Mouse (Mus musculus) fibroblast of lung, adult 2 months (primary cell): Measurements from ENCODE around the gene Mrps26.
"Not testable (repeated sequence)": the region's sequence is repeated elsewhere in the genome, so short reads cannot be mapped to it uniquely, and the experiment has no call there.

Source experiments
- DNase-seq: peaks from one replicate; pipeline ENCODE4 v3.0.0-alpha.2; 2011; ENCODE audit warnings: low read depth

The Mrps26 gene

DNA sequence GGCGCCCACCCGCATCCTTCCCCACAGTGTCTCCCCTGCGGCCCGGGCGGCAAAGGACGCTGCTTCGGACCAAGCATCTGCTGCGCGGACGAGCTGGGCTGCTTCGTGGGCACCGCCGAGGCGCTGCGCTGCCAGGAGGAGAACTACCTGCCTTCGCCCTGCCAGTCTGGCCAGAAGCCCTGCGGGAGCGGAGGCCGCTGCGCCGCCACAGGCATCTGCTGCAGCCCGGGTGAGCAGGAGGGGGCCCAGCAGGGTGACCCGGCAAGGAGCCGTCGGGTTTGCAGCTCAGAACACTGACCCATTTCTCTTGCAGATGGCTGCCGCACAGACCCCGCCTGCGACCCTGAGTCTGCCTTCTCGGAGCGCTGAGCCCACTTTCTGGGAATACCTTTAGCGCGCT lies 13.0 kb downstream of the Mrps26 start:
- not testable (repeated sequence) for DNase-seq

DNA sequence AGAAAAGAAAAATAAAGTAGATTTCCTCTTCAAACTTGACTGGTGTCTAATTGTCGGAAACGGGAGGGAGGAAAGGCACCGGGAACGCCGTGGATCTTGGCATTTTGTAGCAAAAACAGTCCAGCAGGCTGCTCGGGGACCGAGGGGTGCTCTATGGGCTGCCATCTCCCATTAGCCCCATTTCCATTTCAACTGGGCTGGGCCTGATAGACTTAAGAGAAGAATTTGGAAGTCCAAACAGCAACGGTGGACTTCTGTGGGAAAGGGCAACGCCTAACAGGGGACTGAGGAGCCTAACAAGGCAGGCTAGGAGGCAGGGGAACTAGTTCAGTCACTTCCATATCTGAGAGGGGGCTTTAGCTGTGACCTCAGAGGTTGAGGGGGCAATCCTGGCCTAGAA lies 13.5 kb downstream of the Mrps26 start:
- no peak for DNase-seq

DNA sequence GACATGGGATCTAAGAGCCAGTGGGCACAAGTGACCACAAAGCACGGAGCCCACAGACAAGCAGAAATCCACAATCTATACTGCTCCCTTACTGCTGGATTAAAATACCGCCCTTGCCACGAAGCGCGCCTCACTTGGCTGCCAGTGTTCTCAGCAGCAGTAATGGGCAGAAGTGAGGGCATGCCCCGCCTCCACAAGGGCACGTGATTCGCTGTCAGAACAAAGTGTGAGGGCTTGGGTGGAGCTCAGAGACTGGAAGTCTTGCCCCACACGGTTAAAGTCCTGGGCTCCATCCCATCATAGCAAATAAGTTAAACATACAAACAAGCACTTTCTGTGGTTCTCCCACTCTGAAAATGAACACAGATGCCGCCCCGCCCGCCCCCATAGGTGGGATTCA lies 14.1 kb downstream of the Mrps26 start:
- DNase-seq: peak; percentile 42

DNA sequence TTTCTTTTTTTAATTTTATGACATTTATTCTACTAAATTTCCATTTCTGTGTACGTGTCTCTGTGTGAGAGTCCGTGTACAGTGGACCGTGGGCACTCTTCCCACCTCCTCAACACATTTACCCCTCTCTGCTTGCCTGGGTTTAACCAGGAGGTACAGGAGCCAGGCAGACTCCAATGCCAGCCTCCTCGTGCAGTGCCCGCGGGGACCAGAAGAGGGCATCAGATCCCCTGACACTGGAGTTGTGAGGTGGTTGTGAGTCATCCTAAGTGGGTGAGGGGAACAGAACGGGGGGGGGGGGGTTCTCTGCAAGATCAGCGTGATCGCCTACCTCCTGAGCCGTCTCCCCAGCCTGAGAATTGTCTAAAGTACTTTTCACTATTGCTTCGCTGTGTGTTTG lies 14.6 kb downstream of the Mrps26 start:
- DNase-seq: peak; percentile 58

DNA sequence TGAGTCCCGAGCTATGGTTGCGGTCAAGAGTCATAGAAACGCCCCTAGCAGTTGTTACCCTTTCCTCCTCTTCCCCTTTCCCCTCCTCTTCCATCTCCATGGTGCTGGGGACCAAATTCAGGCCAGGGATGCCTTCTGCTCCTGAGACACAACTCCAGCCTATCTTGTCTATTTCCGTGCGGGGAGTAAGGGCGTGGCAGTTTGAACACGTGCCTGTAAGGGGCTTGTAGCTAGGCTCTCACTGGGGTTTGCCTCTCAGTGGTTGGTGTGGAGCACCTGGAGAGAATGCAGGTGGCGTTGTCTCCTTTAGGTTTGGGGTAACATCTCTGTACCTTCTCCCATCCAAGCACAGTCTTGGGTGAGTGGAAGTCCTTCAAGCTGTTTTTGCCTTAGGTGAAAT lies 16.2 kb downstream of the Mrps26 start:
- DNase-seq: no peak

DNA sequence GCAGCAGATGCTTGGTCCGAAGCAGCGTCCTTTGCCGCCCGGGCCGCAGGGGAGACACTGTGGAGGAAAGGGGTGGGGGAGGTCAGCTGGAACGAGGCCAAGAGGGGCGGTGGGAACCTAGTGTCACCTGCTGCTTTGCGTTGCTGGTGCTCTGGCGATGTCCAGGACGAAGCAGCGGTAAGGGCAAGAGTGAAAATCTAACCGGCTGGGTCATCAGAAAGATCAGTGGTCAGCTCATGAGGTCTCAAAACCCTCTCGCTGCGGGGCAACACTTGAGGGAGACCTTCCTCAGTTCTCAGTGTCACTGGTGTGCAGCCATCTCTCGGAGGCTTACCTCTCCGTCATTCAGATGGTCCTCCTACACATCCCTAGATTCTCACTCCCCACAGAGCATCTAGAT lies 17.7 kb downstream of the Mrps26 start:
- no peak for DNase-seq

DNA sequence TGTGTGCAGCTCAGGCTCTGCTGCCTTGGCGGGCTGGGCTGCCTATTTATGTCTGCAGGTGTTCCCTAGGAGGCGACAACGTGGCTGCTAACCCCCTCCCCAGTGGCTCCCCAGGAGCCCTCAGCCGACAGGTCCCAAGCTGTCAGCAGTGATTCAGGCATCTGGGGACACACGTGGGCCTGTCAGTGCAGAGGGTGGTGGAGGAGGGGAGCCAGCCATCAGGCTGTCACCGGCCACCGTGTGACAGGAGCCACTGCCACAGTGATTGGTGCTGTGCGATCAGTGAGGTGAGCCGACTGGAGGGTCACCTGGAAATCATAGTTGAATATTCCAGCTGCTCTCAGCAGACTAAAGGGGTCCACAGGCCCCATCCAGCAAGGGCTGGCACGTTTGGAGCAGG lies 19.0 kb downstream of the Mrps26 start, which contains the start of gene Avp:
Avp (minus strand) TSS at position 3 of the 400 bp plus-strand sequence.
- DNase-seq: no peak

DNA sequence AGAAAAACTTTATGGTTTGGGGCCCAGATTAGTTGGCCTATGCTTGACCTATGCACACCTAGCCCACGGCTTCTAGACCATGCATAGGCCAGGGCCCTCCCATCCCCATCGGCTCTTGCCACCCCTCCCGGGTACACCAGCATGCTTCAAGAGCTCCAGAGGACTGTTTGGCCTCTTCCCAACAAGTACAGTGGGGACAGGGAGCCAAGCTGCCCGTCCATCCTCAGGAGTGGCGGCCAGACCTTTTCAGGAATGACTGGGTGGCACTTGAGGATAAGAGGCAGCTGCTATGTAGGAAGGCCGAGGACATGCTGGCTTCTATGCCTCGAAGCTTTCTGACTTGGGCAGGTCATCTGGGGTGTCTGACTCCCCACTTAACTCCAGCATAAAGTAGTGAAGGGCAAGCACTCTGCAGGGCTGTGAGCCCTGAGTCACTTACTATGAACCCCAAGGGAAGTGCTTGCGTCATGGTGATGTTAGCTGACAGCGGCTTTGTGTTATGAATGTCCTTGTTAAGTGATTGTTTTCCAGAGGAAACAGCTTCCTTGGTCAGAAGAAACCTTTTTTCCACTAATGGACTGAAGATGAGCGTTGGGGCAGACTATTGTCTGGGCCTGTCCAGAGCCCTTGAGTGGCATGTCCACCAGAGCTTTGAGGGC lies 20.5 kb downstream of the Mrps26 start:
- DNase-seq: no peak

DNA sequence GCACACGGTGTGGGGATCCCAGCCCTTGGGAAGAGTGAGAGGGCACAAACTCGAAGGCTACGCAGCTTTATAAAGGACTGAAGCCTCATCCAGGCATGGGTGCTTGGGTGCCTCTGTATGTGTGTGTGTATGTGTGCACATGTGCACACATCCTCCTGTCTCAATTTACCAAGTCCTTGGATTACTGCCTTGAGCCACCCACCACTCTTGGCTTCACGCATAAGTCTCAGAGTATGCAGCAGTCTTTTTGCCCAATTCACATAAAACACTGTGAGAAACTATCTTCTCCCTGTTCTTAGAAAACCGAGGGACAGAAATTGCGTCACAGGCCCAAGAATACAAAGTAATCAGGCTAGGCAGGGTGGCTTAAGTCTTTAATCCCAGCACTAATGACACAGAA lies 22.5 kb downstream of the Mrps26 start:
- no peak for DNase-seq

DNA sequence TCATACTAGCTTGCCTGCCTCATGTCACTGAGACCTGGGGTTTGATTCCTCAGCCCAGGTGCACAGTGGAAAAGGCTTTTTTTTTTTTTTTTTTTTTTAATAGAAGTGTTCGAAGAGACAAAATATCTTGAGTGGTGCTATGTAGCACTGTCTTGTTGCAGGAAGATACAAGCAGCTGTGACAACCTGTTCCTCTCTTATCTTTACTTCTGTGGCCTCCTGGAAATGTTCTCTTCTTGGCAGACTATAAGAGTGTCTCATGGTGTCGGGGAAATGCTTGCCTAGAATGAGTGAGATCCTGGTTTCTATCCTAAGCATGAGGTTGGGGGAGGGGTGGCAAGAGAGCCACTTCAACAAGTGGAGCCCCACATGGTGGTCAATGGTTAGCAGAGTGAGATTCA lies 24.8 kb downstream of the Mrps26 start:
- no peak for DNase-seq

DNA sequence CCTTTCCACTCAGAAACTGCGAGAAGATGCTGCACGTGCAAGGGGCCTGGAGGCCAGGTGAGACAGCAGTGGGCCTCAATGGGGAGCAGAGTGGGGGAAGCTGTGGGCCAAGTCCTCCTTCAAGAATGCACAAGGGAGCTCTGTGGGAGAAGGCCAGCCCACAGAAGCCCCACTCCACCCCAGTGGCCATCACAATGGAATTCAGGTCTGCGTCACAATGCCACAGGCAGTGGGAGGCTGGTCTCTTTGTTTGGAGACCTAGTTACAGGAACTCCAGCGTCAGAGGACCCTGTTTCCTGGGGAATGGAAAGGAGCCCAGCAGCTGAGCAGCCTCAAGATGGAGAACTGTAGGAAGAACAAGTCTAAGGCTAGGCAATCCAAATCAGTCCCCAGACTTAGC lies 25.6 kb downstream of the Mrps26 start:
- DNase-seq: no peak

DNA sequence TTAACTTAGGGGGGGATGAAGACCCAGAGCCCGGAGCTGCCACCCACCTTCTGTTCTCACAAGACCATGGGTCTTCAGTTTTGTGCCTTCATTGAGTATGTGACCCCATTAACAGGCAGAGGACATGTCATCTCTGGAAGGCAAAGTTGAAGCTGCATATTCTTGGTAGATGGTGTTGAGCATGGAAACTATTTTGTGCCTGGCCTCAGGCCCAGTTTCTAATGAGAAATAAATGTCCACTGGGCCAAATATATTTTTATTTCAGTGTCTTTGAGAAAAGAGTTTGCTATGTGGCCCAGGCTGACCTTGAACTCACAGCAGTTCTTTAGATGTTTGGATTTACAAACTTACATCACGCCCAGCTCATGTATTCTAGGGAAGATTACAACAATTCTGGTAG lies 26.2 kb downstream of the Mrps26 start:
- DNase-seq: no peak

DNA sequence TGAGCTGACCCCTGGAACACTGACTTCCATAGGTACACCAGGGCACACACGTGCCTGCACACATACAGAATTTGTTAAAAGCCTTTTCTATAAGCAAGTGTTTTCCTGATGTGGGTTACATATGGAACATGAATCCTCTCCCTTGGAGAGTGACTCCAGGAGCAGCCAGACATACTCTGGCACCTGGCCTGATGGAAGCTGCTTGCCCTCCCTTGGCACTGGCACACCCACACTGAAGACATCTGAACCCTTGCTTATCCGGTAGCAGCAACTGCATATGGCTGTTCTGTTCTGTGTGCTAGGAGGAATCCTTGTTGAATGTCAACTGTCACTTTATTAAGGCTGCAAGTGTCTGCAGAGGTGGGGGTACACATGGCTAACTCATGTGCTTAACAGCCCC lies 27.5 kb downstream of the Mrps26 start:
- DNase-seq: no peak

DNA sequence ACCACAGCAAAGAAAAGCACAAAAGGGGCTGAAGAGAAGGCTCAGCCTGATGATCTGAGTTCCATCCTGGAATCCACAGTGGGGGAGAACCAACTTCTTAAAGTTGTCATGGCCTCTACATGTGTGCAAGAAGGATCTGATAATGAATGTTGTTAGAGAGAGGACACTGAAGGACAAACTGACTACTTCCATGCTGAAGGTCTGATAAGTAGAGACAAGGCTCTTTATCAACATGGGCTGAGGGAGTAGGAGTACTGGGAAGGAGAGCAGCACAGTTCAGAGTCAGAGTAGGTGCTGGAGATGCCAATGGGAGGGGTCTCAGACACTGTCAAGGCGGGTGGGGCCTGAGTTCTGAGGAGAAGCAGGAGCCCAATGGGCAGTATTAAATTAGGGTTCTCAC lies 32.1 kb downstream of the Mrps26 start:
- no peak for DNase-seq

DNA sequence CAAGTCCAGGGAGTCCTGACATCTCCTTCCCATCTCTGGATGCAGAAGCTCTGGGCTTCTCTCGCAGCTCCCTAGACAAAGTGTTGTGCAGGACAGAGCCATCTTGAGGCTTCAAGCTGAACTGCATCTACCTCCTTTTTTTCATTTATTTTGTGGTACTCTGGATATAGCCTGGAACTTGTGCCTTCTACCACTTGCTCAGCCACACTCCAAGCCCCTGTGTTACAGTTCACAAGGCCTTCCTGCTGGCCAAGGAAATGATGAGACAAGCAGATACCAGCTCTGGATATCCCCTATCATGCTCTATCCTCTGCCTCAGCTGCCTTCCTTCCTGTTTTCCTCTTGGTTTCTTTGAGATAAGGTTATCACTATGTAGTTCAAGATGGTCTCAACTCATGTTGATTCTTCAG lies 34.1 kb downstream of the Mrps26 start:
- DNase-seq: no peak

DNA sequence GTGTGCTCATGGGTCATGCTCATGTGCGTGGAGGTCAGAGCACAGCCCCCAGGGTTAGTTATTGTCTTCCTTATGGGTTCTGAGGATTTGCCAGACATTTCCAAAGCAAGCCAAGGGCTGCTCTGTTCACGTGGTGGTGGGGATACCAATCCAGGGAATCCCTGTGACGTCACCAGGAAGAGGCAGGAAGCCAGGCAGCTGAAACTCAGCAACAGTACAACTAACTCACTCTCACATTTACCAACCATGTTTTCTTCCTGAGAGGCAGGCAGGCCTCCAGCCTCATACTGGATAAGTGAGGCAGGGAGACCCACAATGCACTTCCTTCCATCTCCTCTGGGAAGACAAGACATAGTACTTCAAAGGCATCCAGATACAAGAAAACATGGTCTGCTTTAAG lies 34.9 kb downstream of the Mrps26 start:
- DNase-seq: no peak

DNA sequence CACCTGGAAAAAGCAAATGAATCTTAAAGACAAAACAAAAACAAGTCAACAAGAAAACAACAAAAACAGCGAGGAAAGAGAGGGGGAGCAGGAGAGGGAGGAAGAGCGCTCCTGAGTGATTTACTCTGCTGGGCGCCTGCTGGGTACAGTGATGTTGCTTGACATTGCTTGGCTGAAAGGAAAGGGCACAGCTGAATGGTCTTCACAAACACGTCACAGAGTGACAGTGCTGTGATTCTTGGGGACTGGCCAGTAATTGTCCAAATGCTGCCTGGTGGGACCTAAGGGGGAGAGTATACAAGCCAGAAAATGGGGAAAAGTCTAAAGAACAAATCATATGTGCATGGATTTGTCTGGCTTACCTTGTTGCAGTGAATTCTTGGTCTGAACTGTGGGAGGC lies 38.7 kb downstream of the Mrps26 start:
- no peak for DNase-seq

DNA sequence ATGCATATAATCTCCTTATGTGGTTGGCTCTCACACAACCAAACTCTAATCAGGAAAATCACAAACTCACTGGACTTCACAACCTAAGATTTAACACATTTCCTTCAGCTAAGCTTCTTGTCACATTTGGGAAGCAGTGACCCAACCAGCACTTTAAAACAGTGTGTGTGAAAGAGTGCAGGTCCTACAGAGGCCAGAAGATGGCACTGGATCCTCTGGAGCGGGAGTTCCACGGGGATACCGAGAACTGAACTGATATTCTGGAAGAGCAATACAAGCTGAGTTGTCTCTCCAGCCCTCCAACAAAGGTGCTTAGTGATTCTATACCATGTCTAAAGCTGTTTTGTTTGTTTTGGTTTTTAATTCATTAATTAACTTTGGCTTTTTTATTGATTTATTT lies 49.5 kb downstream of the Mrps26 start:
- DNase-seq: no peak
